Mouse (Mus musculus) midbrain, embryonic 16.5 days (tissue): Measurements from ENCODE around the gene Ick. TPM values are rescaled to one million over a fixed set of nuclear protein-coding genes. Genes with fewer than 3 reads are reported as not detected.
"Not testable (repeated sequence)": the region's sequence is repeated elsewhere in the genome, so short reads cannot be mapped to it uniquely, and the experiment has no call there.

ENCODE experiments used
- ATAC-seq: fragments of 200-750 bp; cut with Nextera tagmentation; 2 replicates; pipeline ENCODE4 v1.8.0; 2017; ENCODE audit warnings: moderate TSS enrichment
- H3K27ac ChIP-seq: fragments of 300-500 bp; sonication (generic); 2 replicates; pipeline ENCODE4 v1.5.1; 2014; ENCODE audit warnings: mild to moderate bottlenecking, low read length, mixed read lengths
- H3K27me3 ChIP-seq: fragments of 300-500 bp; sonication (generic); 2 replicates; pipeline ENCODE4 v1.6.1; 2014; ENCODE audit warnings: low read depth, low read length, mixed read lengths; ENCODE audit not compliant: control insufficient read depth, insufficient read depth
- H3K36me3 ChIP-seq: fragments of 300-500 bp; sonication (generic); 2 replicates; pipeline ENCODE4 v1.6.1; 2014; ENCODE audit warnings: mild to moderate bottlenecking, low read length, moderate library complexity, mixed read lengths; ENCODE audit not compliant: control insufficient read depth, insufficient read depth
- H3K4me1 ChIP-seq: fragments of 300-500 bp; sonication (generic); 2 replicates; pipeline ENCODE4 v1.6.1; 2014; ENCODE audit warnings: mild to moderate bottlenecking, low read length, mixed read lengths; ENCODE audit not compliant: control insufficient read depth, insufficient read depth
- H3K4me2 ChIP-seq: fragments of 300-500 bp; sonication (generic); 2 replicates; pipeline ENCODE4 v1.6.1; 2014; ENCODE audit warnings: mild to moderate bottlenecking, low read length, mixed read lengths
- H3K4me3 ChIP-seq: fragments of 300-500 bp; sonication (generic); 2 replicates; pipeline ENCODE4 v1.5.1; 2014; ENCODE audit warnings: low read depth, mild to moderate bottlenecking, low read length, moderate library complexity, mixed read lengths
- H3K9ac ChIP-seq: fragments of 300-500 bp; sonication (generic); 2 replicates; pipeline ENCODE4 v1.6.1; 2014; ENCODE audit warnings: low read depth, low read length, mixed read lengths
- H3K9me3 ChIP-seq: fragments of 300-500 bp; sonication (generic); replicated peaks from 2 replicates; pipeline ENCODE4 v1.6.1; 2014; ENCODE audit warnings: mild to moderate bottlenecking, low read length, mixed read lengths; ENCODE audit not compliant: control insufficient read depth, poor library complexity, severe bottlenecking
- WGBS: fragments of 180-500 bp; shearing (Covaris S2); extraction: QIAGEN DNeasy Blood & Tissue Kit; methylation state at CpG from one replicate; pipeline ENCODE4 v1.1.7; 2014; 5-methylcytosine and 5-hydroxymethylcytosine counted together
- polyA plus RNA-seq: library from polyadenylated mRNA; unstranded; fragments of >200 nt; fragmentation: Nextera tagmentation; extraction: Ambion mirVana; gene quantifications from 2 replicates; pipeline ENCODE4 v1.2.1, GENCODE M21; 2015

Ick gene
- polyA plus RNA-seq = 42.5 and 44.5 TPM in 2 replicates

DNA sequence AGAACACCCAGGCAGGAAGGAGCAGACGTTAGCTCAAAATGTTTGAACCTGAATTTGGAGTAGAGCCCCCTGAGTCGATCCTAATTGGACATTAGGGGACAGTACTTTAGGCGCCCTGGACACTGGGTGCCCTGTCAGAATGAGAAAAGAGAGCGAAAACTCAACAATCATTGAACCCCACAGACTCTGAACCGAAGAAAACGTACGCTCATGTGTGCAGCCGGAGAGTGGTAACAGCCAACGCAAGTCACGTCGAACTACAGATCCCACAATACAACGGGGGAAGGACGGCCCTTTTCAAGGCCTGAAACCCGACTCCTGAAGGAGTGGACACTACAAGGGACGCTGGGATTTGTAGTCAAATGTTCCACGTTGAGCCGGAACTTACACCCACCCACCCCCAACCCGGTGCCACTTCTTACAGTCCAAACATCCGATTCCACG is at the start of gene Ick, which contains the start of gene Fbxo9:
TSS of gene Ick (plus strand) at position 397 of the 444 bp plus-strand sequence.
TSS of gene Fbxo9 (minus strand) at position 270 of the 444 bp plus-strand sequence.
- peak within 1 kb of the TSS; percentile 78 for H3K9ac ChIP-seq
- peaks cover 15% of the 10 kb centered on the region for H3K4me1 ChIP-seq
- H3K36me3 ChIP-seq = no peaks in the 10 kb centered on the region
- peak within 1 kb of the TSS; percentile 91 for H3K4me2 ChIP-seq
- no peaks in the 10 kb centered on the region for H3K9me3 ChIP-seq
- H3K4me3 ChIP-seq = peak within 1 kb of the TSS; percentile 85
- under 1% methylated on average over 20 of the region's 20 CpGs for WGBS
- H3K27me3 ChIP-seq = no peaks in the 10 kb centered on the region
- peak within 1 kb of the TSS; percentile 91 for H3K27ac ChIP-seq
- peak; percentile 96 for ATAC-seq

DNA sequence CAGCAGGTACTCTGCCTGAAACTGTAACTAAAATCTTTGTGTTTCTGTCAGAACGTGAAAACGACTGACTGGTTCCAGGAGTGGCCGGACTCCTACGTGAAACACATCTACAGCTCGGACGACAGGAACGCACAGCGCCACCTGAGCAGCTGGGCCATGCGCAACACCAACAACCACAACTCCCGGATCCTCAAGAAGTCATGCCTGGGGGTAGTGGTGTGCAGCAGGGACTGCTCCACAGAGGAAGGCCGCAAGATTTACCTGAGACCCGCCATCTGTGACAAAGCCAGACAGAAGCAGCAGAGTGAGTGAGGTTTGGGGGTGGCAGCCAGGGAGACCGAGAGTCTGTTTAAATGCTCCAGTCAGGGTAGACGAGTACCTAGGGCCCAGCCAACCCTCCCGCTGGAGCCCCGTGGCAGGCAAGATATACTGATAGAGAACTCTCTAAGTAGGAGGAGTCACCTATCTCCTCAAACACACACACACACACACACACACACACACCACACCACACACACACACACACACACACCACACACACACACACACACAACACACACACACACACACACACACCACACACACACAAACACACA is 49.4 kb upstream of the Ick start:
- H3K27me3 ChIP-seq = no peaks in the 10 kb centered on the region
- 85% methylated on average over 16 of the region's 16 CpGs for WGBS
- no peak overlapping the region for H3K27ac ChIP-seq
- no peak for ATAC-seq
- no peaks in the 10 kb centered on the region for H3K36me3 ChIP-seq
- H3K4me2 ChIP-seq = no peak overlapping the region
- no peaks in the 10 kb centered on the region for H3K4me1 ChIP-seq
- H3K9ac ChIP-seq = no peak overlapping the region
- no peak overlapping the region for H3K4me3 ChIP-seq
- no peaks in the 10 kb centered on the region for H3K9me3 ChIP-seq

DNA sequence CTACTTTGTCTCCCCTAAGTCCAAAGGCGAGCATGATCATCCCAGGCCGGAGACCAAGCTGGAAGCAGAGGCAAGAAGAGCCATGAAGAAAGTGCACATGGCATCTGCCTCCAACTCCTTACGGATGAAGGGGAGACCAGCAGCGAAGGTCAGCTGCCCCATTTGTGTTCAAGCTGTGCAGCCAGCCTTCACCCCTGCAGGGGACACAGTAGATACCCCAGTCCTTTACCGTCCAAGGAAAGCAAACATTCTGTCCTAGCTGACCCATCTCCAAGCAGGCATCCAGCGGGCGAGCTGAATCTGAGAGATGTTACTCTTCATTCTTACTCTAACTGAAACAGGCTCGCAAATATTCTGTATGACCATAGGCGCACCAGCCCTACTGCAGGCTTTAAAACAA is 46.6 kb upstream of the Ick start:
- Histone ChIP-seq H3K4me2 (no peak overlapping the region), H3K4me1 (no peaks in the 10 kb centered on the region), H3K27ac (no peak overlapping the region), H3K27me3 (no peaks in the 10 kb centered on the region), H3K9ac (no peak overlapping the region), H3K4me3 (no peak overlapping the region), H3K36me3 (no peaks in the 10 kb centered on the region), H3K9me3 (no peaks in the 10 kb centered on the region)
- ATAC-seq = no peak
- WGBS = 79% methylated on average over 9 of the region's 9 CpGs

DNA sequence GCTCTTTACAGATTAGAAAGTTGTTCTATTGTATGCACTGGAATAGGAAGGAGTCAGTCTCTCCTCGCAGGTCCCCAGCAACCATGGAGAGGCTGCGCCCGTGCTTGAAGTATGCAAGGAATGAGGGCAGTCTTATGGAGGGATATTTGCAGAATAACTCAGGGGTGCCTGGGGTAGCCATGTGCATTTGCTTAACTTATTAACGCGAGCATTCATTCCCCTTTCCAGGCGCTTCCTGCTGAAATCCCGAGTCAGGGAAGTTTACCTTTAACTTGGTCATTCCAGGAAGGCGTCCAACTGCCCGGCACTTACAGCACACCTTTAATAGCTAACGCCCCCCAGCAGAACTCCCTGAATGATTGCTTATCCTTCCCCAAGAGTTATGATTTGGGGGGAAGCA is 44.9 kb upstream of the Ick start:
- no peak for ATAC-seq
- H3K4me1 ChIP-seq = no peaks in the 10 kb centered on the region
- H3K9ac ChIP-seq = no peak overlapping the region
- H3K27me3 ChIP-seq = no peaks in the 10 kb centered on the region
- no peak overlapping the region for H3K4me3 ChIP-seq
- no peak overlapping the region for H3K4me2 ChIP-seq
- H3K27ac ChIP-seq = no peak overlapping the region
- WGBS = 62% methylated on average over 10 of the region's 10 CpGs
- no peaks in the 10 kb centered on the region for H3K9me3 ChIP-seq
- no peaks in the 10 kb centered on the region for H3K36me3 ChIP-seq

DNA sequence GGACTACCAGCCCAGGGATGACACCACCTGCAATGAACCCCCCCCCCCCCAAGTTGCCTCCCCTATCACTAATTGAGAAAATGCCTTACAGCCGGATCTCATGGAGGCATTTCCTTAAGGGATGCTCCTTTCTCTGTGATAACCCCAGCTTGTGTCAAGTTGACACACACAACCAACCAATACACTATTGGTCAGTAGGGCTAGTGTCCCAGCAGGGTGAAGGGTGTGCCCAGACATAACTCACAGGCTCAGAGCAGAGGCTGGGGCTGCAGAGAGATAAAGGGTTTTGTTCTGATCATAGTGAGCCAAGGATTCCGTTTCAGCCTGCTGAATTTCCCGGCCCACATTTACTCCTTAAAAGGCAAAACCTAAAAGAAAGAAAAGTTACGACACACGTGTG is 38.5 kb upstream of the Ick start:
- Histone ChIP-seq H3K27me3 (no peaks in the 10 kb centered on the region), H3K4me2 (no peak overlapping the region), H3K9ac (no peak overlapping the region), H3K27ac (no peak overlapping the region), H3K4me3 (no peak overlapping the region), H3K36me3 (no peaks in the 10 kb centered on the region), H3K9me3 (no peaks in the 10 kb centered on the region), H3K4me1 (no peaks in the 10 kb centered on the region)
- WGBS = 82% methylated on average over 5 of the region's 5 CpGs
- ATAC-seq = no peak

DNA sequence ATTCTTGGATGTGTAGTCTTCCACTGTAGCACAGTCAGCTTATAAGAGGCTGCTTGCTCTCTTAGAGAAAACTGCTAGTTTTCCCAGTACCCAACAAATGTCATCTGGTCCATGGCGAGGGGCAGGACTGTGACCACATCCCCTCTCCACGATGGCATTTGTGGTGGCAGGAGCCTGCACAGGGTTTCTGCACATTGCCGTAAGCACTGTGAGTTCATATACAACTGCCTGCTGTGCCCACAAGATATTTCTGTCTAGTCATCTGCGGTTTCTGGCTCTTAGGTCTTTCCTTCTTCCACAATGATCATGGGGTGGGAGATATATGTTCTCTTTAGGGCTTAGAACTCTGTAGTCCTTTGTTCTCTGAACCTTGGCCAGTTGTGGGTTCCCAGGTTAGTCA is 37.4 kb upstream of the Ick start:
- H3K27ac ChIP-seq = no peak overlapping the region
- ATAC-seq = no peak
- no peaks in the 10 kb centered on the region for H3K9me3 ChIP-seq
- H3K4me1 ChIP-seq = no peaks in the 10 kb centered on the region
- no peak overlapping the region for H3K4me2 ChIP-seq
- no peak overlapping the region for H3K9ac ChIP-seq
- no peaks in the 10 kb centered on the region for H3K36me3 ChIP-seq
- 95% methylated on average over 4 of the region's 4 CpGs for WGBS
- no peak overlapping the region for H3K4me3 ChIP-seq
- no peaks in the 10 kb centered on the region for H3K27me3 ChIP-seq

DNA sequence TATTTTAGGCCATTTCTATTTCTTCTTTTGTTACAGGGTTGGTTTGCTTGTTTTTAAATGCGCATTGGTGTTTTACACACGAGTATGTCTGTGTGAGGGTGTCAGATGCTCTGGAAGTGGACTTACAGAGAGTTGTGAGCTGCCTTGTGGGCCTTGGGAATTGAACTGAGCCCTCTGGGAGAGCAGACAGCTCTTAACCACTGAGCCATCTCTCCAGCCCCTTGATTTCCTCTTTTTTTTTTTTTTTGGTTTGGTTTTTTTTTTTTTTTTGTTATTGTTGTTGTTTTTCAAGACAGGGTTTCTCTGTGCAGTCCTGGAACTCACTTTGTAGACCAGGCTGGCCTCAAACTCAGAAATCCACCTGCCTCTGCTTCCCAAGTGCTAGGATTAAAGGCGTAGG is 35.7 kb upstream of the Ick start:
- not testable (repeated sequence) for H3K36me3 ChIP-seq, H3K4me3 ChIP-seq, H3K27me3 ChIP-seq, H3K4me2 ChIP-seq, H3K9me3 ChIP-seq, H3K4me1 ChIP-seq, H3K9ac ChIP-seq, ATAC-seq, H3K27ac ChIP-seq
- WGBS = 92% methylated on average over 3 of the region's 3 CpGs

DNA sequence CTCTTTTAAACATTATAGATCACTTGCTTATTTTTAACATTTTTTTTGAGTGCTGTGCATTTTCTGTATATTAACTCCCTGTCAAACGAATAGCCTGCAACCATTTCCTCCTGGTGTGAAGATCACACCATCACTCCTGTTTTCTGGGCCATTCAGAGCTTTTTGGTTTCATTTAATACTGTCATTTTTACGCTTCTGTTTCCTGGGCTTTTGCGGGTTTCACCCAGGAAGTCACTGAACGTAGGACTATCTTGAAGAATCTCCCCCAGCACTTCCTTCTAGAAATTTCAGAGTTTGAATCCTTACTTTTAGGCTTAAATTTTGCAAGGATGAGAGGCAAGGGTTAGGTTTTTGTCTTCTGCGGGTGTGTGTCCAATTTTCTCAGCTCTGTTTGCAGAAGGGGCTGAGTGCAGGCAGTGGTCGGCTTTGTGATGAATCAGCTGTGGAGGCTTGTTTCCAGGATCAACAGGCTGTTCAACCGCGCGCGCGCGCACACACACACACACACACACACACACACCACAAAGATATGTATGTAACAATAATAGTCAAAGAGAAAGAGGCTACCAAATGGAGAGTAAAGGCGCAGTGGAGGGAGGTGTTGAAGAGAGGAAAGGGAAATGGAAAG is 35.2 kb upstream of the Ick start:
- H3K4me3 ChIP-seq = no peak overlapping the region
- H3K36me3 ChIP-seq = no peaks in the 10 kb centered on the region
- no peak overlapping the region for H3K27ac ChIP-seq
- H3K4me1 ChIP-seq = no peaks in the 10 kb centered on the region
- H3K27me3 ChIP-seq = no peaks in the 10 kb centered on the region
- WGBS = 88% methylated on average over 13 of the region's 13 CpGs
- no peaks in the 10 kb centered on the region for H3K9me3 ChIP-seq
- no peak overlapping the region for H3K4me2 ChIP-seq
- no peak overlapping the region for H3K9ac ChIP-seq
- no peak for ATAC-seq

DNA sequence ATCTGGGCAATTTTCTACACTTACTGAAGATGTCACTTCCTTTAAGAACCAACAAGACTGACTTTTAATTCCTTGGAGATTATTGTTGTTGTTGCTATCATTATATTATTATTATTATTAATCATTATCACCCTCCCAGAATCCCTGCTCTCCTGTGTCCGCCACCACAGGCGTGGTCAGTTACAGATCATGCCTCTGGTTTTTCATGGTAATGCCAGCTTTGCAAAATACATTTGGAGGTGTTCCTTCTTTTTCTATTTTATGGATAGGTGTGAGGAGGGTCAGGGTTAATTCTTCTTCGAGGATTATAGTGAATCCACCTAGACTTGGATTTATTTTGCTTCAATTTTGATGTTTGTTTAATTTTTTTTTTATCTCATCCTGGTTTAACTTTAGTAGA is 33.7 kb upstream of the Ick start:
- Histone ChIP-seq H3K9me3 (no peaks in the 10 kb centered on the region), H3K36me3 (no peaks in the 10 kb centered on the region), H3K27me3 (no peaks in the 10 kb centered on the region), H3K27ac (no peak overlapping the region), H3K4me2 (no peak overlapping the region), H3K4me3 (no peak overlapping the region), H3K4me1 (no peaks in the 10 kb centered on the region), H3K9ac (no peak overlapping the region)
- ATAC-seq = no peak
- 87% methylated on average over 3 of the region's 3 CpGs for WGBS
